Mouse (Mus musculus) liver, adult 2 months (tissue): ENCODE data around the gene Il1r1.

ENCODE experiments used
- CTCF ChIP-seq: fragments of 200-500 bp; IDR thresholded peaks from 2 replicates; pipeline ENCODE4 v1.5.1; 2011; ENCODE audit warnings: low read depth, low read length, control low read depth
- POLR2A ChIP-seq: fragments of 200-500 bp; IDR thresholded peaks from 2 replicates; pipeline ENCODE4 v1.6.1; 2011; ENCODE audit warnings: low read length, control low read depth; ENCODE audit not compliant: insufficient read depth; ENCODE audit errors: extremely low read depth

GRCm38 (mm10) chr1:40292231-40292630 is 67.4 kb downstream of the Il1r1 start:
- no peak for TF ChIP-seq CTCF
- no peak for TF ChIP-seq POLR2A
